Mouse (Mus musculus): ENCODE measurements around the gene Gm17416.

Gene Gm17416

DNA sequence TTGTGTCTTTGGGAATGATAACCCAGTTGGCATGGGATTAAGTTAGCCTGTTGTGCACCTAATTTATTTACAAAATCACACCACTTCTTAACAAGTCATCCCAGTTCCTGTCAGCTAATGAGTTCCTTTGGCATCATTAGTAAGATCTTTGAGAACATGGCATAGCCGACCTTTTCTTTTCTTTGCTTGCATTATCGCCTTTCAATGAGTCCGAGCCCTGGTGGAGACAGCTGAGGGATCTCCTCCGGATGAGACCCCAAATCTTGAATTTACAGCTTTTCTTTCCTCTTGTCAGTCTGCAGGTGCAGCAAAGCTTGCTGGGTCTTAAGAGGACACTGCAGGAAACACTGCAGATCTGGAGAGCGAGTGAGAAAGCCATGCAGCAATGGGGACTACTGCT is at the start of gene Gm17416:
TSS of gene Gm17416 (plus strand) at position 301 of the 400 bp plus-strand sequence.
- DNase-seq: no peak

DNA sequence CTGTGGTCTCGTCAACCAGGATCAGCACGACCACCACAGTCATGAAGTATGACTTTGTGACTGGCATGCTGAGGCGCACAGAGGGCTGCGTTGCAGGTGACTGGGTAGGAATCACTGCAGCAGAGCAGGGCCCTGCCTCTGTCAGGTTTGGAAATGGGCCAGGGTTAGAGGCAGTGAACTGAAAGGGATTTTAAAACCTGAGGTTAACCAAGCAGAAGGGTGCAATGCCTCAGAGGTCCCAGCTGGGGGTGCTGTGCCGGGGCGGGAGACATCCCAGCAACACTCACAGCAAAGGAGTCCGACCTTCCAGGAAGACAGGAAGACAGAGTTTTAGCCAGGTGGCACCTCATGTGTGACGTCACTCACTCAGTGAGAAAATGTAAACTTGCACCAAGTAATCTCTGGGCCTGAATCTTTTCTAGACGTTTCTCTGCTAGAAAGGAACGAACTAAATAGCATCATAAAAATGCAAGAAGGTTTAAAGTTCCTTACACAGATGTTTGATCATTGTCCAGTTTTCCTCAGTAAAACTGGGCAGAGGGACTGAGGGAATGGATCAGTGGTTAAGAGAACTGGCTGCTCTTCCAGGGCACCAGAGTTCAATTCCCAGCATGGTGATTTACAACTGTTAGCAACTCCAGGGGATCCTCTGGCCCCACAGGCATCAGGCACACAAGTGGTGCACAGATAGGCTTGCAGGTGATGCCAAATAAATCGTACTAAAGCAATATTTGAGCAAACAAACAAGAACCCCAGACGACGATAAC is 29.0 kb upstream of the Gm17416 start, which contains the start of gene Defb29:
TSS of gene Defb29 (minus strand) at position 155 of the 767 bp plus-strand sequence.
- DNase-seq: no peak

DNA sequence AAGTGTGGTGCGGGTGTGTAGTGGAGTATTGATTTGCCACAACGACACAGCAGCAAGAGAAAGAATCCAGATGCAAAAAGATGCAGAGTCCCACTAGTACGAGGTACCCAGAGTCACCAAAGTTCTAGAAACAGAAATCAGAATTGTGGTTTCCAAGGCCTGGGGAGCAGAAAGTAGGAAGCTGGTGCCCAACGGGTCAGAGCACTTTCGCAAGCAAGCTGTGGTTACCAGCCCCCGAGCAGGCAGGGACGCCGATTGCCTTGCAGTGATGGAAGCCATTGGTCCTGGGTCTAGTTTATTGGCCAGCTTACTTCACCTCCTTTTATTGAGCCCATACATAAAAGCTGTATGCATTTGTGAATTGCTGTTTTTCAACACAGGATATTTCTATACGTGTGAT is 27.2 kb upstream of the Gm17416 start:
- no peak for DNase-seq

DNA sequence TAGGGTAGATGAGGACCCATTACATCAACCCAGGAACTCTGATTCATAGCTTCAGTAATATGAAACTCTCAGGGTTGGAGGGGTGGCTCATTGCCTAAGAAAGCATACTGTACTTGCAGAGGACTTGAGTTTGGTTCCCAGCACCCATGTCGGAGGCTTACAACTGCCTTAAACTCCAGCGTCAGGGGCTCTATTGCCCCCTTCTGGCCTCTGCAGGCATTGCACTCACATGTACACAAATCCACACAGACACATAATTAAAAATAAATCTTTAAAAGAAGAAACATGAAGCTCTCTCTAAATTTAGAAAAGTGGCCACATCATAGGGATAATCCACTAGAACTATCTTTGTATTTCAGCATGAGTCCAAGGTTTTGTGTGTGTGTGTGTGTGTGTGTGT is 26.2 kb upstream of the Gm17416 start:
- no peak for DNase-seq

DNA sequence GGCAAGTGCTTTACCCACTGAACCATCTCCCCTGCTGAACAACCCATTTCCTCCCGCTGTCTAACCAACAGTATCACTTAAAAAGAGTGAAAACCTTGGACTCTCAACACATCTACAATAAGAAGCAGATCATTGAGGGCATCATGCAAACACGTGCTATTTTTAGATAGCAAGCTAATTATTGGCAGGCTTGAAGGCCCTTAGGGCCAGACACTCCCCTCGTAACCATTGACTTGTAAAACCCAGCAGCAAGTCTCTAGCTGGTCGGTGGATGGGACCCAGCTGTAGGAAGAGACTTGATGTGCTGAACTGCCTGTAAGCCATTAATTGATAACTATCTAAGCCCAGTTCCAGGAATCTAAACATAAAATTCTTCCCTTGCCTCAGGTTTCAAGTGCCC is 25.7 kb upstream of the Gm17416 start:
- DNase-seq: no peak

DNA sequence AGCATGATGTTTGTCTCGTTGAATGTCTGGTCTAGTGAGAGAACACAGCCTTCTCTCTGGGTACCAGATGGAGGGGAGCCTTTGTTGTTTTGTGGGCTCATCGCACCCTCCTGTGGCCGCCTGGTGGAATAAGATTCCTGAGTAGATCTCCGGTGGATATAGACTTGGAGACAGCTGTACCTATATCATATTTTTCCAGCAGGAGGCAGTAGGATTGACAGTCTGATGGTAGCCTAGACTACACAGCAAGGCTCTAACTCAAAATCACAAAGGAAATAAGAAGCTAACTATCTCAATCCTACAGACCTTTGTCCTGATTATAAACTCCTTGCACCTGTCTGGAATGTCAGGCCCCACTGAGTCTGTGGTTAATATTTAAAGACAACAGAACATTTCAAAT is 24.4 kb upstream of the Gm17416 start:
- no peak for DNase-seq

DNA sequence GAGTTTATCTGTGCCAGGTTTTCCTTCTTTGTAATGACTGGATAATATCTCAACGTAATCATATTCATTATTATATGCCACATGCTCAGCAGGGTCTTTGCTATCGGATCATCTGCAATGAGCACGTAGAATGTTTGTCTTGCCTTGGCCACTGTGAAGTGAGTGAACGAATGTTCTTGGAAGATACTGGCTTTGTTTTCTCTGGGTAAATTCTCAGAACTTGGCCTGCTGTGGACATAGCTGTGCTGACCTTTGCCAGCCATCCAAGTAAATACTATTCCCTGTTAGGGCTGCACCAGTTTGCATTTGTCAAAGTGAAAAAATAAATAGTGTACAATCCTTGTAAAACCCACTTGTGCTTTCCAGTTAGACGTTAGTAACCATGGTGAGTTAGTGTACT is 21.0 kb upstream of the Gm17416 start:
- no peak for DNase-seq

DNA sequence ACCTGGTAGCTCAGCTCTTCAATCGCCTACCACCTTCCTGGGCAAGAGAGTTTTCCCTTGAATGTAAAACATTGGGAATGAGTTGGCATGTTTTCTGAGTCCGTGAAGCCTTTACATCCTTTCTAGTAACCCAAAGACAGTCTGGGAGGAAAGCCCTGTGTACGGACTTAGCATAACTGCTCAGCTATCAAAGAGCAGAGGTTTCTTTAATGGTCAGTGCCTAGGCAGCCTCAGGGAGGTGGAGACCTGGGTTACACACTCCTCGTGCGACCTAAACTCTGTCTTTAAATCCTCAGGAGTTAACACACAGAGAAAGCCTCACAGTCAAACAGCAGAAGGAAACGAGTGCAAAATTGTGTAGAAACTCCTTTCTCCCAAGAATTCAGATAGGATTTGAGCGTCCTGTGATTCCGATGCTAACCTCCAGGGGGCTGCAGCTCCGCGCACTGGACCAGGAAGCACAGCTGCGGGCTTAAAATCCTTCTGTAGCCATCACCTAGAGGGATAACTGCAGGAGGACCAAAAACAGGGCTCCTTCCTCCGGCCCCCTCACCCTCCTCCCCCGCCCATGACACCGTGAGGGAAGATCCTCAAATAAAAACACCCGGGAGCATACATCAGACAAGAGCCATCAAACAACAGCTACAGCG is 15.2 kb upstream of the Gm17416 start:
- no peak for DNase-seq

DNA sequence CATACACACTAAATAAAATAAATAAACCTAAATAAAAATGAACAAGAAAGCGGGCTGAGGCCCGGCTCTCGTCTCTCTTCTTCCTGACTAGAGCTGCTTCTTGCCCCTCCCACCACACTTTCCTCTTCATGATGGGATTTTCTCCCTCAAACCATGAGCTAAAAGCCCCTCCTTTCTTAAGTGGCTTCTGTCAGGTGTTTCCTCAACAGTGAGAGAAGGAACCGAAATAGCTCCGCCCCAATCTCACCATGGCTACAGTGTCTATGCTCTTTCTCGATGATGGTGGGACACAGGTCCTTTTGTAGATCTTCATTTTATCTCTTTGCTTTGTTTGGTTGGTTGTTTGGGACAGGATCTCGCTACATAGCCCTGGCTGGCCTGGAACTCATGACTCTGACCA is 12.5 kb upstream of the Gm17416 start:
- DNase-seq: no peak

DNA sequence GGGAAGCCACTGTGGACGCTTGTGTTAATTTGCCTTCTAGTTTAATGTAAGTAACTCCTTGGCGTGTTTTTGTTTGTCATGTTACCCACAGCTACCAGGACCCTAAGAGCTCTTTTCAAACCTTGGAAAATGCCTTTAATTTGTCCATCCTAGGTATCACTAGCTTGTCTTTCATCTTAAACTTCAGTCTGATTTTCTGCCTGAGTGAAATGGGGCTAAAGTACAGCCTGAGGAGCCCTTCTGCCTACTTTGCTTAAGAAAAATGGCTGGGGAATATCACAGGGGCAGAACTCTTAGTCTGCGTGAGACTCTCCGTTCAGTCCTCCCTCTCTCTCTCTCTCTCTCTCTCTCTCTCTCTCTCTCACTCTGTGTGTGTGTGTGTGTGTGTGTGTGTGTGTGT is 743 bp downstream of the Gm17416 start:
- DNase-seq: no peak

DNA sequence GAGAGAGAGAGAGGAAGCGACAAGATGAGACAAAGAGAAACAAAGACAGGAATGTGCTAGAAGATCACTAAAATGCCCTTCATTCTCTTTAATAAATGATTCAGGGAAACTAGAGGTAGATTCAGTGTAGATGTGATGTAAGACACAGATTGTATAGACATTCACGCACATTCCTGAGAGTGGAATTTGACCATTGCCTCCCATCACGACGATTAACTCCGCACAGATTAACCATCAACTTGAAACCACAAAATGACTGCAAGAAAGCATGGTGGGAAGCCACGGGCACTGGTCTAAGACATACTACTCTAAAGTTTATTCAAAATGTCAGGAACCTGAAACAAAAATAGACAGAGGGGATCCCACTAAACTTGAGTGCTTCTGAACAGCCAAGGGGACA is 1.2 kb downstream of the Gm17416 start:
- DNase-seq: no peak

DNA sequence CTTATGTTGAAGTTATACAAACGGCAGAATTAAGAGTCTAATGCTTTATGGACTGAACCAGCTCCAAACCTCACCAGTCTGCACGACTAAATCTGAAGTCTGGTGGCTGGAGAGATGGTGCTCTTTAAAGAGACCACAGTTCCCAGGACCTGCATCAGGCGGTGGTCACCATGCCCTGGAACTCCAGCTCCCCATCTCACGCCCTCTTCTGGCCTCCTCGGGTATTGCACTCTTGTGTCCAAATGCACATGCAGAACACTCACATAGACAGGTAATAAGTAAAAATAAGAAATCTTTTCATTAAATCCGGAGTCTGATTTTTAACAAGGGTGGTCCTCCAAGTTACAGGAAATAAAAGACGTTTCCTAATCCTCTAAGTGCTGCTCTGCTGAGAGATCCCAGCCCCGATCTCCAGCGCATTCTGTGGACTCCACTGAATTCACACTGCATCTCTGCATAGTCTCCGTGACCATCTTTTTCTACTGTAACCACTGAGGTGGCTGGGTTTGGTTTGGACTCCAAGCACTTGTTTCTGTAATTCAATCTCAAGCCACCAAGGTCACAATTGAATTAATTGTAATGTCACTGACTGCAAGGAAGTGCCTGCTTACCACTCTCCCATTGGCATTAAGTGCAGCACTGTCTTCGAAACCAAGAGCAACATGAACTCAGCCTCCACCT is 3.1 kb downstream of the Gm17416 start, which contains the start of gene Defb21:
TSS of gene Defb21 (plus strand) at position 631 of the 681 bp plus-strand sequence.
- no peak for DNase-seq

DNA sequence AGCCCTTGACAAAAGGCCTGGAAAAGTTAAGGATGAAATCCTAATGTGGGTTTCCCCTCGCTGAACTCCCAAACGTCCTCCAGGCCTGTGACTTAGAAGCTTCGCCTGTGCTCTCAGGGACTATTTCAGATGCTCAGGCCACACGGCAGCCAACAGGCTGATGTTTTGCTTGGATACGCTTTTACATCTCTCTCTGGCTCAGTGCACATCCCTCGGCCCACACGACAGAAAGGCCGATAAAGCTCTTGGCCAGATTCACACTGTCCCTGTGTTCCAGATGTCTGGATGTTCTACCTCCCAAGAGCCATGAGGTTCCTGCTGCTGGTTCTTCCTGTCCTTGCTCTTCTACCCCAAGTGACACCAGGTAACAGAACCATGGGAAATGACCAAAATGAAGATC is 4.3 kb downstream of the Gm17416 start:
- DNase-seq: no peak

DNA sequence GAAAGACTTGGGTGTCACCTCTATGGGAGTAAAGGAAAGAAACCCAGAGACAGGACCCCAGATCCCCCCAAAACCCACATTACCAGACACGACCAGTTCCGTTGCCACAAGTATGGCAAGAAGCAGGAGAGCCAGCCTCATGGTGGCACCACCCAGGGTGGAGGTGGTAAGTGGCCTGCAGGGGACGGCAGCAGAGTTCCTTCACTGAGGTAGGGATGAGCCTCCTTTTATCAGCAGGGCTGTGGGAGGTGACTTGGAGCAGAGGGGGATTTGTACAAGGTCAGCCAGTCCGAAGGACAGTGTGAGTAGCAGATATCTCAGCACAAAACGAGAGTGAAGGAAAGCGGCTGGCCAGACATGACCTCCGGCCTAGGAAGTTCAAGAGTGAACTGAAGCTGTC is 11.0 kb downstream of the Gm17416 start, which contains the start of gene Defb19:
TSS of gene Defb19 (minus strand) at position 206 of the 400 bp plus-strand sequence.
- DNase-seq: no peak

DNA sequence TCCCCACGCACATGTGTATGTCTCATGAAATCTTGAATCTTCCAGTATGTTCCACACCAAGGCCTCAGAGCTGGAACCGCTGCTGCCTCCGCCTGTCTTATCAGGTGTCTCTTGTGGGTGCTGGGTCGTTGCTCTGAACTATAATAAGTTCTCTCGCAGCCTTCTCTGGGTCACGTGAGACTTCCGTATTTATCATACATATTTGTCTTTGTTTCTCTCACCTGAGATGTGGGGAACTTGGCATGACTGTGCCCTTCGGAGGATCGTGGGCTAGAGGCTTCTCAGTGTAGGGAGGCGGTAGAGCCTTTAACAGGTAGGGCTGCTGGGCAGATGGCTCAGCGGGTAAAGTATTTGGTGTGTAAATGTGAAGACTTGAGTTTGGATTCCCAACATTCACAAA is 11.5 kb downstream of the Gm17416 start:
- DNase-seq: no peak

DNA sequence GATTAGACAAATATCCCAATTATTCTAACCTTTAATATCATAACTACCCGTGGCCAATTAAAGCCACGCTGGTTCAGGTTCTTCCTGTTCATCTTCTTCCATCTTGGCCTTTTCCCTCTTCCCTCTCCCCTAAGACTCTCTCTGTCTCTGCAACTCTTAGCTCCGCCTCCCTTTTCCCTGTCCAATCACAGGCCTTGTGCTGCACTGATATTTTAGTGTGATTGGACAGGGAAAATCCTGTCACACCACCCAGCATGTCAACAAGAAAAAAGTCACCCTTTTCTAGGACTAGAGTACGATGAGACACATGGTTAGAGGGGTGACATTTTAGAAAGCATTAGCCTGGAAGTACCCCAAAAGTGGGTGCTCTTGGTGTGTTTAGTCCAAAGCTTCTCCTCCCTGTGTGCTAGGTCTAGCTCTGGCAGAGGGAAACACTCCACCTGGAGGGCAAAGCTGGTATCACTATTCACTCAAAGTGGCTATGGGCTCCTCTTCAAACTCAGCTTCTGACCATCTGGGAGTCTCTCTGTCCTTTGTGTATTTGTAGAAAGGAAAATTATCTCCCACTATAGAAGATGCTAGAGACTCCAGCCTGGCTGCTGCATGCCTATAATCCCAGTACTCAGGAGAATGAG is 17.9 kb downstream of the Gm17416 start:
- DNase-seq: no peak

DNA sequence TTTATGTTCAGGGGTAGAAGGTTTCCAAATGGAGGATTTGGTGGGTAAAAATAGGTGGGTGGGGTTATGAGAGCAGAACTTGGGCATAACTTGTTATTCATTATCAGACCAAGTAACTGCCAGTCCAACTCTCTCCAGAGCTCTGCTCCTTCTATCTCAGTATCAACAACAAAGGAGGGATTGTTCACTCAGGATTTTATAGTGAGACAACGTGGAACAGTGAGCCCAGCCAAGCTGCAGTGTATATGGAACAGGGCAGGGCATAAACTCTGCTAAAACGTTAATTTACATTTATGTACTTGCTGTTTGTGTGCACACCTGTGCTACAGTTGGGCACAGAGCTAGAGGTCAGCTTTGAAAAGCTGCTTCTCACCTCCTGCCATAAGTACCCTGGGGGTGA is 19.3 kb downstream of the Gm17416 start:
- DNase-seq: no peak

DNA sequence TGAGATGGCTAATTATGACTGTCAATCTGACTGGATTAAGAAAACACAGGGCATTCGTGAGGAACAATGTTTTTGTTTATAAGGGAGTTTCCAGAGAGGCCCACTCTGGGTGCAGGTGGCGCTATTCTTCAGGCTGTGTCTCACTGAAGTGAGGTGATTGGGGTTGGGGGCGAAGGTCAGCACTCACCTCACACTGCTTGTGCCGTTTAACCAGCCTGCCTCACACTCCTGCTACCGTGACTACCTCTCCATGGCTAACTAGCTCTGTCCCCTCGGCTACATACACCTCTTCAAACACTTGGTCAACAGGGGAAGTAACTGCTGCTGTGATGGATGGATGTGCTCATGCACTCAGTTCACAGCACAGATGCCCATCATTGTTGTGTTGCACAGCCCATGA is 19.9 kb downstream of the Gm17416 start:
- no peak for DNase-seq

DNA sequence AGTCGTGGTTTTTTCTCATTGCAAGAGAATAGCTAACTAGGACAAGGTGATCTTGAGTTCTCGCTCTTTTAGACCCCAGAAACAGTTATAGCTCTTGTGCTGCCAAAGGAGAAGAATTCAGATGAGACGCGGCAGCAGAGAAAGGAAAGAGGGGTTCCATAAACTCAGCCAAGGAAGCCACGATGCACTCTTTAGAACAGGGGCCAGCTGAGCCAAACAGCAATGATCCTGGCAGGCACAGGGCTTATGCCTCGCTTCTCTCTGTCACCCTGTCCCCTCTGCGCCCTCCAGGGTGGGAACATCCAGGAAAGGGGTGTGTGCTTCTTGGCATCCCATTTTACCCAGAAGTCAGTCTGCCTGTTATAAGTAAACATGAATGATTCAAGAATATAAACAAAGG is 30.2 kb downstream of the Gm17416 start, which contains the start of gene Defb45:
TSS of gene Defb45 (minus strand) at position 101 of the 400 bp plus-strand sequence.
- no peak for DNase-seq

DNA sequence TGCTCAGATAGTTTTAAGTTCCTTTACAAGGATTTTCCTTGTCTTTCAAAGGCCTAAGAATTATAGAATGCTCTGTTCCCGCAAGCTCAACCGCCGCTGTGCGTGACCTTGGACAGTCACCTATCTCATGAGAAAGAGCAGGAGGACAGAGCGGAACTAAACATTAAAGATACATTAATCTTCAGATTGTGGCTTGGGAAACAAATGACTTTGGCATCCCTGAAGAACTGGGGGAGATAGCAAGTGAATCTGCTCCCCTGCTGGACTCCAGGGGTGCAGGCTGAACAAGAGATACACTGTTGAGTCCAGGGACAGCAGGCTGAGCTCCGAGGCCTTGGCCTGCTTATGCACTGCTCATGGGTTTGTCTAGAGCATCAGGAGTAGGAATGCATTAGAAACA is 30.9 kb downstream of the Gm17416 start:
- DNase-seq: no peak

DNA sequence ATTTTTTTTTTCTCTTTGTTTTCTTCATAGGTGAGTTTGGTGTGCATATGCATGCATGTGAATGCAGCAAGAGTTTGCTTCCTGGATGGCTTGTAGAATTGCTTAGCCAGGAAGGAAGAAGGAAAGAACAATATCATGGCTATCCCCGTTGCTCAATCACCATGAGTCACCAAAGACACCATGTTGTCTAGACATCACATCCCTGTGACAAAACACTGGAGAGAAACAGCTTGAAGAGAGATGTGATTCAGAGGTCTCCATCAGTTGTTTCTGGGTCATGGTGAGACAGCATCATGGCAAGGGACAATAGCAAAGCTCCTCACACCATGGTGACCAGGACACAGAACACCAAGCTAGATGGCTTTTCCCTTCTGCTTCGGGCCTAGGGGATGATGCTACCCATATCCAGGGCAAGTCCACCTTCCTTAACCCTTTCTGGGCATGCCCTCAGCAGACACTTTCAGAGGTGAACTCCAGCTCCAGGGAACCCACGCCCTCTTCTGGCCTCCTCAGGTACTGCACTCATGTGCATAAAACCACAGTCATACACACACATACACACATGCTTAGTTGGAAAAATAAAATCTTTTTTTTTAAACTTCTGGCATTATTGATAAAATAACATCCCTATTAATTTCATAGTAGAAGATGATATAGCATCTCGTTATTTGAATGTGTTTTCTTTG is 32.3 kb downstream of the Gm17416 start:
- no peak for DNase-seq

DNA sequence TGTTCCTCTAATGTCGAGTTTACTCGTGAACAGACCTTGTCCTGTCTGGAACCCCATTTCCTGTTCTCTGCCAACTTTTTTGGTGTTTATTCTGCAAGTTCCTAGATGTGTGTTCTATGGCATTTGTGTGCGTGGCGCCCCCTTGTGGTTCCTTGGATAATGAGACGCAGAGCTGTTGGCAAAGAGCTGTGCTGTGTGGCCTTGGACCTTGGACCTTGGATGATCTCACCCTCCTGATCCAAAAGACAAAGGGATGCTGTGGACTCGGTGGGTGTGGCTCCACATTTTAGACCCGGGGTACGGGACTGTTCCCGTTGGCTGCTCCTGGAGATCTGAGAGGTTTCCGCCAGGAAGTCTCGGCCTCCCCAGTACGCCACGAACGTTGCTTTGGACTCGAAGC is 34.9 kb downstream of the Gm17416 start, which contains the start of gene Defb36:
TSS of gene Defb36 (plus strand) at position 271 of the 400 bp plus-strand sequence.
- no peak for DNase-seq
